Mouse (Mus musculus) CH12.LX (cell line): Measurements from ENCODE around the gene Trappc10. TPM values are rescaled to one million over a fixed set of nuclear protein-coding genes. Genes with fewer than 3 reads are reported as not detected.

Source experiments
- DNase-seq: peaks from one replicate; pipeline ENCODE4 v3.0.0-alpha.2; 2013; ENCODE audit errors: extremely low read depth
- H3K27ac ChIP-seq: 2 replicates; pipeline ENCODE4 v1.5.1; 2012; ENCODE audit warnings: low read depth, mild to moderate bottlenecking, control low read depth, moderate library complexity; ENCODE audit not compliant: insufficient read depth
- H3K27me3 ChIP-seq: replicated peaks from 2 replicates; pipeline ENCODE3; 2012; ENCODE audit warnings: inconsistent platforms
- H3K36me3 ChIP-seq, 2 experiments: replicated peaks in 1 of 2; 2 replicates each; pipeline versions ENCODE3 to v1.6.1; 2012; ENCODE audit warnings: inconsistent platforms in 1 of 2, low read length in 1 of 2, mild to moderate bottlenecking in 1 of 2, mixed read lengths in 1 of 2, moderate library complexity in 1 of 2; ENCODE audit not compliant: control insufficient read depth in 1 of 2, insufficient read depth in 1 of 2
- H3K4me1 ChIP-seq, 2 experiments: 2 replicates each; pipeline ENCODE4 v1.6.1; 2012; ENCODE audit warnings: inconsistent platforms in 1 of 2, moderate library complexity in 1 of 2; ENCODE audit not compliant: insufficient read depth in 2 of 2, control insufficient read depth in 1 of 2
- H3K4me2 ChIP-seq: 2 replicates; pipeline ENCODE4 v1.6.1; 2012; ENCODE audit warnings: low read depth, mild to moderate bottlenecking, control low read depth; ENCODE audit not compliant: poor library complexity, insufficient read depth, severe bottlenecking
- H3K4me3 ChIP-seq, 3 experiments: fragments of 150-350 bp in 1 of 3; sonication (generic) in 1 of 3; replicated peaks in 1 of 3; 2 replicates each; pipeline versions ENCODE3 to v1.5.1; 2011 to 2012; ENCODE audit warnings: low read depth in 2 of 3, low read length in 2 of 3, mild to moderate bottlenecking in 2 of 3, moderate library complexity in 2 of 3, control low read depth in 1 of 3, improper control_type of control experiment in 1 of 3, inconsistent platforms in 1 of 3, mixed read lengths in 1 of 3; ENCODE audit not compliant: poor library complexity in 1 of 3
- H3K79me2 ChIP-seq: replicated peaks from 2 replicates; pipeline ENCODE4 v1.6.1; 2012; ENCODE audit warnings: mild to moderate bottlenecking, moderate library complexity; ENCODE audit not compliant: control insufficient read depth, poor library complexity, insufficient read depth, severe bottlenecking; ENCODE audit errors: extremely low read depth
- H3K9ac ChIP-seq: 2 replicates; pipeline ENCODE4 v1.6.1; 2012; ENCODE audit warnings: low read depth, mild to moderate bottlenecking, control low read depth, moderate library complexity; ENCODE audit not compliant: insufficient read depth
- H3K9me3 ChIP-seq: replicated peaks from 2 replicates; pipeline ENCODE3; 2012; ENCODE audit warnings: low read length, inconsistent platforms, mixed read lengths
- BHLHE40 ChIP-seq: IDR thresholded peaks from 2 replicates; pipeline ENCODE4 v1.6.1; 2011; ENCODE audit warnings: mild to moderate bottlenecking, low read depth, low read length, improper control_type of control experiment
- CHD1 ChIP-seq: IDR thresholded peaks from 2 replicates; pipeline ENCODE4 v1.6.1; 2012; ENCODE audit warnings: low read depth, low read length, improper control_type of control experiment, inconsistent platforms
- CTCF ChIP-seq, 2 experiments: IDR thresholded peaks in 1 of 2; conservative IDR thresholded peaks in 1 of 2; 2 replicates each; pipeline ENCODE4 v1.5.1; 2011 to 2012; ENCODE audit warnings: low read depth in 2 of 2, low read length in 2 of 2, improper control_type of control experiment in 1 of 2, inconsistent platforms in 1 of 2, mild to moderate bottlenecking in 1 of 2, moderate library complexity in 1 of 2
- ELF1 ChIP-seq: IDR thresholded peaks from 2 replicates; pipeline ENCODE4 v1.6.1; 2014; ENCODE audit warnings: low read depth, mild to moderate bottlenecking, inconsistent platforms, low read length, improper control_type of control experiment
- ETS1 ChIP-seq: conservative IDR thresholded peaks from 2 replicates; pipeline ENCODE4 v1.6.1; 2012; ENCODE audit warnings: low read depth, mild to moderate bottlenecking, inconsistent platforms, low read length, improper control_type of control experiment, moderate library complexity
- KAT2A ChIP-seq: IDR thresholded peaks from 2 replicates; pipeline ENCODE4 v1.6.1; 2012; ENCODE audit warnings: low read length, improper control_type of control experiment, inconsistent platforms; ENCODE audit not compliant: insufficient replicate concordance
- MAZ ChIP-seq: IDR thresholded peaks from 2 replicates; pipeline ENCODE4 v1.6.1; 2012; ENCODE audit warnings: low read depth, mild to moderate bottlenecking, inconsistent platforms, low read length, improper control_type of control experiment, moderate library complexity
- MEF2A ChIP-seq: IDR thresholded peaks from 2 replicates; pipeline ENCODE4 v1.6.1; 2014; ENCODE audit warnings: low read depth, mild to moderate bottlenecking, inconsistent platforms, low read length, improper control_type of control experiment, borderline replicate concordance
- MXI1 ChIP-seq: IDR thresholded peaks from 2 replicates; pipeline ENCODE4 v1.6.1; 2011; ENCODE audit warnings: mild to moderate bottlenecking, low read depth, low read length, improper control_type of control experiment
- NELFE ChIP-seq: IDR thresholded peaks from 2 replicates; pipeline ENCODE4 v1.6.1; 2011; ENCODE audit warnings: low read depth, low read length, improper control_type of control experiment
- PAX5 ChIP-seq: IDR thresholded peaks from 2 replicates; pipeline ENCODE4 v1.6.1; 2012; ENCODE audit warnings: low read length, inconsistent platforms, mixed read lengths
- POLR2AphosphoS2 ChIP-seq: IDR thresholded peaks from 2 replicates; pipeline ENCODE4 v1.6.1; 2011; ENCODE audit warnings: low read depth, low read length, improper control_type of control experiment
- RCOR1 ChIP-seq: conservative IDR thresholded peaks from 2 replicates; pipeline ENCODE4 v1.6.1; 2012; ENCODE audit warnings: low read depth, mild to moderate bottlenecking, inconsistent platforms, low read length, improper control_type of control experiment
- SMC3 ChIP-seq: IDR thresholded peaks from 2 replicates; pipeline ENCODE4 v1.6.1; 2011; ENCODE audit warnings: low read depth, low read length, improper control_type of control experiment
- TBP ChIP-seq: conservative IDR thresholded peaks from 2 replicates; pipeline ENCODE4 v1.6.1; 2011; ENCODE audit warnings: low read depth, low read length, improper control_type of control experiment
- TCF12 ChIP-seq: IDR thresholded peaks from 2 replicates; pipeline ENCODE4 v1.6.1; 2014; ENCODE audit warnings: low read depth, mild to moderate bottlenecking, inconsistent platforms, low read length, improper control_type of control experiment
- UBTF ChIP-seq: IDR thresholded peaks from 2 replicates; pipeline ENCODE4 v1.6.1; 2012; ENCODE audit warnings: low read depth, mild to moderate bottlenecking, inconsistent platforms, low read length, improper control_type of control experiment, moderate library complexity
- USF1 ChIP-seq: IDR thresholded peaks from 2 replicates; pipeline ENCODE4 v1.6.1; 2014; ENCODE audit warnings: low read depth, mild to moderate bottlenecking, inconsistent platforms, low read length, improper control_type of control experiment
- ZC3H11A ChIP-seq: IDR thresholded peaks from 2 replicates; pipeline ENCODE4 v1.6.1; 2012; ENCODE audit warnings: low read depth, mild to moderate bottlenecking, inconsistent platforms, low read length, improper control_type of control experiment
- ZKSCAN1 ChIP-seq: IDR thresholded peaks from 2 replicates; pipeline ENCODE4 v1.6.1; 2012; ENCODE audit warnings: low read depth, inconsistent platforms, low read length, improper control_type of control experiment, borderline replicate concordance
- ZMIZ1 ChIP-seq: IDR thresholded peaks from 2 replicates; pipeline ENCODE4 v1.6.1; 2012; ENCODE audit warnings: low read depth, mild to moderate bottlenecking, inconsistent platforms, low read length, improper control_type of control experiment
- dilution Hi-C: fragments of 300-500 bp; cut with MboI; formaldehyde crosslinking; loops from 2 replicates; pipeline ENCODE4 v1.14.3; 2020; ENCODE audit warnings: low sequenced_read_pairs; ENCODE audit not compliant: extremely low pct_unique_long_range_greater_than_20kb, extremely low pct_ligation_motif_present
- in situ Hi-C: fragments of 300-500 bp; cut with MboI; formaldehyde crosslinking; loops from 3 replicates; pipeline ENCODE4 v1.14.3; 2019; ENCODE audit warnings: low sequenced_read_pairs, low pct_ligation_motif_present, low pct_unique_long_range_greater_than_20kb, mixed read lengths
- polyA plus RNA-seq: library from polyadenylated mRNA; unstranded; fragments of >175 nt; gene quantifications from 2 replicates; pipeline ENCODE4 v1.2.1, GENCODE M21; 2012; ENCODE audit warnings: low read depth; ENCODE audit not compliant: insufficient read length
- total RNA-seq, 2 experiments: library from RNA; depleted of rRNA; stranded (reverse); fragments of 300-350 nt in 1 of 2; fragments of >200 nt in 1 of 2; gene quantifications; 2 replicates each; pipeline ENCODE4 v1.2.3; 2012 to 2014

Trappc10 gene
- total and polyA plus RNA-seq, 3 experiments = 22.1 to 26.7 (median 26.5) TPM

- TF ChIP-seq POLR2AphosphoS2 (no peak), PAX5 (no peak), BHLHE40 (peak; percentile 98), MXI1 (peak; percentile 81; the same call in 1 of the 2 replicates), ZMIZ1 (no peak), ZC3H11A (no peak), ETS1 (peak; percentile 93), USF1 (no peak), KAT2A (no peak)
Measured at GRCm38 (mm10) chr10:78224136-78224535, 20.3 kb downstream of the Trappc10 start (continued).

- no peak overlapping the region for H3K27ac ChIP-seq
- no peaks in the 10 kb centered on the region for H3K79me2 ChIP-seq
- in situ Hi-C loops (loop anchor here (5.0 kb wide), 1 partner anchor 36 kb away; the partner anchor contains the start of gene Pwp2), dilution Hi-C loops (no loop called here)
- no peaks in the 10 kb centered on the region for H3K27me3 ChIP-seq
- no peak overlapping the region for H3K9ac ChIP-seq
- H3K9me3 ChIP-seq = no peaks in the 10 kb centered on the region
- H3K36me3 ChIP-seq = peaks cover 37 to 60% of the 10 kb centered on the region in 2 experiments
- H3K4me1 ChIP-seq = peaks cover 28 to 76% of the 10 kb centered on the region in 2 experiments
- H3K4me2 ChIP-seq = no peak overlapping the region
- no peak for DNase-seq
- no peak for TF ChIP-seq SMC3
- TF ChIP-seq MAZ = no peak
- TF ChIP-seq UBTF = no peak
- TF ChIP-seq NELFE = no peak
- TF ChIP-seq ELF1 = no peak
- TF ChIP-seq MXI1 = no peak
- no peak for TF ChIP-seq USF1
- no peak for TF ChIP-seq RCOR1
- no peak for TF ChIP-seq TBP
- no peak for TF ChIP-seq PAX5
- TF ChIP-seq ZKSCAN1 = no peak
- TF ChIP-seq TCF12 = no peak
- TF ChIP-seq CHD1 = no peak
- TF ChIP-seq KAT2A = no peak
- TF ChIP-seq ETS1 = no peak
- no peak for TF ChIP-seq MEF2A
- TF ChIP-seq ZC3H11A = no peak
- no peak for TF ChIP-seq CTCF (conservative IDR thresholded peaks at IDR 0.05 in 1 of 2, IDR thresholded peaks at IDR 0.05 in 1 of 2; ENCODE audit: low read depth in 2 of 2, low read length in 2 of 2)
- TF ChIP-seq, all 38 proteins: peak for 0
- H3K4me3 ChIP-seq = no peak overlapping the region
Measured at GRCm38 (mm10) chr10:78222908-78223307, 21.5 kb downstream of the Trappc10 start.
